Mouse (Mus musculus): Measurements from ENCODE around the gene Fbln7. TPM values are rescaled to one million over a fixed set of nuclear protein-coding genes. Genes with fewer than 3 reads are reported as not detected.

Fbln7 gene
- total RNA-seq, 2 experiments from 2014 or later, result 2.3 to 2.6 TPM

Small RNA genes within 50 kb of the gene (microRNA-seq; reads per million reads assigned to microRNA genes)
- gene Gm22859, result not detected

Other genes starting within 250 kb of the Fbln7 start
- gene Anapc1, start 175.6 kb upstream of the Fbln7 start, total RNA-seq (2021), result 10 to 100 TPM; 52.6 to 75.4 TPM
- gene Mertk, start 164.0 kb upstream of the Fbln7 start, total RNA-seq (2021), result 10 to 100 TPM; 30.4 to 40.0 TPM
- gene Tmem87b, start 44.9 kb upstream of the Fbln7 start, total RNA-seq (2021), result 10 to 100 TPM; 31.9 to 34.9 TPM
- gene Zc3h8, start 81.1 kb downstream of the Fbln7 start, total RNA-seq (2021), result 1 to 10 TPM; 6.6 to 7.3 TPM
- 10 to 100 TPM; 15.2 to 17.4 TPM for gene Zc3h6, start 104.4 kb downstream of the Fbln7 start, total RNA-seq (2021)
- gene Gm10762, start 104.7 kb downstream of the Fbln7 start, total RNA-seq (2021), result 1 to 10 TPM; 4.5 to 5.6 TPM
- gene Vinac1, start 185.2 kb downstream of the Fbln7 start, total RNA-seq (2021), result under 1 TPM; 0.11 to 0.39 TPM
- 10 to 100 TPM; 65.0 to 73.7 TPM for gene Ttl, start 203.0 kb downstream of the Fbln7 start, total RNA-seq (2021)
- gene Polr1b, start 238.0 kb downstream of the Fbln7 start, total RNA-seq (2021), result 10 to 100 TPM; 19.8 to 25.9 TPM